Mouse (Mus musculus) heart, adult 8-10 months (tissue): ENCODE measurements around the gene Cox6b1. TPM values are rescaled to one million over a fixed set of nuclear protein-coding genes. Genes with fewer than 3 reads are reported as not detected.

ENCODE experiments used
- DNase-seq: peaks from one replicate; pipeline ENCODE4 v3.0.0; 2022; ENCODE audit warnings: low spot score
- total RNA-seq, 4 experiments: library from RNA; stranded (reverse); gene quantifications; 2 replicates each; pipeline ENCODE4 v1.2.4; 2022

Cox6b1 gene
- total RNA-seq, 4 experiments from 2014 or later = 4,392 to 5,023 (median 4,762) TPM

DNA sequence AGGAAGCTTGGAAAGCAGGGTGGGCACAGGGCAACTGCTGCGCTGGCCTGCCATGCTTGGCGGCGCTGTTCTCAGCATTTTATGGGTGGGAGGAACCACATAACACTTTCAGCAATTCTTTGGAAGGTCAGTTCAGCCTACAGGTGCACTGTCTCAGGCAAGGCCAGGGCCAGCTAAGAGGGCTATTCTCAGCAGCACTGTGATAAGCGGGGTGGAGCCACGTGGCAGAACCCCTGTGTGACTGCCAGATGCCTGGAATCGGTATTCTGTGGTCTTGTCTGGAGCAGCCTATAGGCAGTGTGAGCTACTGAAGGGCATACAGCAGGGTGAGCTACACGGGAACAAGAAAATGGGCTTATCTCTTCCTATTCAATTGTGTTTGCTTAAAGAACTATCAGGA lies 15.9 kb downstream of the Cox6b1 start:
- peak; percentile 50 for DNase-seq

DNA sequence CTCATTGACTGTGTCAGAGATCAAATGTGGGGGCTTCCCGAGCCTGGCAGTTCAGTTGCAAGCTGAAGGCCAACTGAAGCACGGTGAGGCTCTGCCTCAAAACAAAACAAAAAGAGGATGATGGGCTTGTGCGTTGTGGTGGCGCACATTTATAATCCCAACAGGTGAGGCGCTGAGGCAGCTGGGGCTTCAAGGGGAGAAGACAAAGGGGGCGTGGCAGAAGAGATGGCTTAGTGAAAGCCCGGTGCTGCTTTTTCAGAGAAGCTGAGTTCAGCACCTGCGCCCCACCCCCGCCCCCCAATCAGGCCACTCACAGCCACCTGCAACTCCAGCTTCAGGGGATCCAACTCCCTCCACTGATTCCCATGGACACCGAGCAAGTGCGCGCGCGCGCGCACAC lies 17.5 kb downstream of the Cox6b1 start:
- no peak for DNase-seq

DNA sequence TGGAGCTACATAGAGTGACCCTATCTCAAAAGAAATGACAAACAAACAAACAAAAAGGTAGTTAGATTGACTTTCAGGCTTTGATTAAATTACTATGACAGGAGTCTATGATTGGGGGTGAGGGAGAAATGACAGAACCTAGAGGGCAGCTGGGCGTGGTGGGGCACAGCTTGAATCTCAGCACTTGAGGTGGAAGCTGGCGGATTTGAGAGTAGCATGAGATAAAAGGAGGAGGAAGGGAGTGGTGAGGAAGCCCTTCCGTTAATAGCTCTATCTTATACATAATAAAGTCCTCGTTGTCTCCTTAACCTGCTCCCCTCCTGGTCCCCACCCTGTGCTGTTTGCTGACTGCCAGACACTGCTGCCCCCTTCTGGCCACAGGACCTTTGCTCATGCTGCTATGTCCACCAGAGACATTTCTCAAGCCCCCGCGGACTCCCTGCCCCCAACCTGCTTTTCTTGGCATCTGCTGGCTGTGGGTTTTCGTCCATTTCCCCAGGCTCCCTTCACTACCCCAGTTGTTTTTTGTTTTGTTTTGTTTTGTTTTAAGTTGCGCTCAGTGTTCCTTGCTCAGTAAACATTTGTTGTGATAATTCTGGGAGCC lies 18.1 kb downstream of the Cox6b1 start:
- no peak for DNase-seq

DNA sequence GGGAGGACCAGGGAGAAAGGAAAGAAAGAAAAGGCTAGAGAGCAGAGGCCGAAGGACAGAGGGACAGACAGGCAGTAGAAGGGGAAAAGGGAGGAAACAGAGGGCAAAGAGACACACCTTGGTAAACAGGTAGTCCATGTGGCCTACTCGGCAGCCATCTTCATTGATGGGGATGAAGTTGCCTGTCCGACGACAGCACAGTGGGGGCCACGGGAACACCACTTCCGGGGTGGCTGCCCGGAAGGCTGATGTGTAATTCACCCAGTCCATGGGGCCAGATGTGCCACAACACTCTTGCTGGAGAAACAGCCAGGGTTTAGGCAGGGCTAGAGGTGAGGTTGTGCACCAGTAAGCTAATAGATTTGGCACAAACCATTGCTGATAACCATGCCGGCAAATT lies 21.0 kb downstream of the Cox6b1 start:
- DNase-seq = no peak

DNA sequence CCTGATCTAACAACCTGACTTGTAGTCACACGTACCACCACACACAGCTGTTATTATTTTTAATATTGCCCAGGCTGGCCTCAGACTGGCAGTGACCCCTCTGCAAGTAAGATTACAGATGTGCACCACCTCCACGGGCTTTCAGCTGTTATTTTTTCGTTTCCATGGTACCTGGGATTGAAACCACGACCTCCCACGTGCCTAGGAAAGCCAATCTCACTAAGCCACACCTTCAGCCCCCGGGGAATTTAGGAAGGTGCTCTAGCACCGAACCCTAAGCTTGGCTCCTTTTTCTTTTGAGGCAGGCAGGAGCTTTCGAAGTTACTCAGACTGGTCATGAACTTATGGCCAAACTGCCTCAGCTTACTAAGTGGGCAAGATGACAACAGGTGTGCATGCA lies 21.5 kb downstream of the Cox6b1 start:
- DNase-seq = no peak

DNA sequence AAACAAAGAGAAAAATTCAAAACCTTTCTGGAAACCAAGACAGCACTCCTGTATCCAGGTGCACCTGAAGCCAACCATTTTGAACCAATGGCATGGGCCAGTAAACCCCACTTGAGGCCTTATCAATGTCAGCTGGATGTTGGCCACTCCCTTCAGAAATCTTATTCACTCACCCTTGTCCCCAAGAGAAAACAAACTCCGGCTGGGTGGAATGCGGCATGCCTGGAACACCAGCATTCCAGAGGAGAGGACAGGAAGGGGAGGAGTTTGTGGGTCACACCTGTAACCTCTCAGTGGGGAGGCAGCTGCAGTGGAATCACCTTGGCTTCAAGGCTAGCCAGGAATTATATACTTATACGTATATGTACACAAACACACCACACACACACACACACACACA lies 23.4 kb downstream of the Cox6b1 start:
- no peak for DNase-seq

DNA sequence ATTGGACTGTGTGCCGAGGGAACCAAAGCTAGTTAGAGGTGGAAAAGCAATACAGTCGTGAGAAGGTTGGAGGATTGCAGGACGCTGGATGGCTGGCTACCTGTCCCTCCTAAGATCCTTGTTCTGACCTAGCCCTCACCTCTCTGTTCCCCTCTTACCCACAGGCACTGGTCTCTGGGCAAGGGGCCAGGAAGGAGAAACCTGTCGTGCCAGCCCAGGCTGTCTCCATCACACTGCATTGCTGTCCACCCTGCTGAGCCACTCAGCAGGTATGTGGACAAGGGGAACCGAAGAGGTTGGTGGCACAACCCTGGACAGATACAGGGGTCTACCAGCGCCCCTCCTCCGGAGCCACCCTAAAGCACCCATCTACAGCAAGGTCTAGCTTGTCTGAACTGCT lies 25.3 kb downstream of the Cox6b1 start:
- DNase-seq = no peak

DNA sequence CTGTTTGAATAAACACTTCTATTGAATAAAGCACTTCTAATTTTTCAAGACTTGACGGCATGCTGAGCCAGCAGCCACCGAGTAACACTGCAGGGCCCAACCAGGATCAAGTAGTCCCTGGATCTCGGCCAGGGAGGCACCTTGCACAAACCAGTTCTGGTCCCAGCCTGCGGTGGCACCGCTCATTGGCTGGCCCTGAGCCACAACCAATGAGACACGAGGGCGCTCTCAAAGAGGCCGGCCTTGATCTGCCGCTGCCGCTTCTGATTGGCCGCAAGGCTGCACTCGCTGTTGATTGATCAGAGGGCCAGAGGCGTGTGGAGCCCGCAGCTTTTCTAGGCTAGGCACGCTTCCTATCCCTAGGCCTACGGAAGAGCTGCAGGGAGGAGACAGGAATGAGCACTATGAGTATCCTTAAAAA lies 26.0 kb downstream of the Cox6b1 start:
- peak; percentile 67 for DNase-seq

DNA sequence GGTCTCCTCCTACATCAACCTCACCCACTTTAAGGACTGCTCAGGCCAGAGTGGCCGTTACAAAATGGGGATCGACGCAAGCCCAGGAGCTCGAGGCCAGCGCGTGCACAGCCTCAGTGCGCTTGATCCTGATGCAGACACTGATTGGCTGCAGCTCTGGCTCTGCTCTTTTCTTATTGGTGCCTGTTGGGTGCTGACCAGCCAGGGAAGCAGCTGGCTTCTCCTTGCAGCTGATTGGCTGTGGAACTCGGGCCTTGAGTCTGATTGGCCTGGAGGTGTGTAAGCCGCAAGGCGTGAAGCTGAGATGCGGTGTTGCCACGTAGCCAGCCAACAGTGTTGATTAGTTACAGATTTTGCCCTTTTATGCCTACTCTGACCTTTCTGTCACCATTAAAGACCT lies 27.2 kb downstream of the Cox6b1 start, which contains the start of gene Zbtb32:
Gene Zbtb32, minus strand, starts transcription at position 124 of the 400 bp plus-strand sequence.
- no peak for DNase-seq

DNA sequence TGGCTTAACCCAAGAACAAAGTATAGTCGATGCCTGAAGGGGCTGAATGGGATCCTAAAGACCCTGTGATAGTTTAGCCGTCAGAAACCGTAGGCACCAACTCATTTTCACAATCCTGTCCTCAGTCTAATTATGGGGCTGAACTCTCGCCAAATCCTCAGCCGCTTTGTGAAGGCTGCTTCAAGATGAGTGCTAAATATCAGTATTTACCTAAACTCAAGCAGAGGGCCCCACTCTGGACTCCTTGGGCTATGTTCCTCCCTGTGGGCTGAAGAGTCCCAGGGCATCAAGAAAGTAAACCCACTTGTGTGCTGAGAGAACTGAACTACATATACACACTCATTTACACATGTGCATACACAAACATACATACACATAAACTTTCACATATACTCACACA lies 29.1 kb downstream of the Cox6b1 start:
- no peak for DNase-seq

DNA sequence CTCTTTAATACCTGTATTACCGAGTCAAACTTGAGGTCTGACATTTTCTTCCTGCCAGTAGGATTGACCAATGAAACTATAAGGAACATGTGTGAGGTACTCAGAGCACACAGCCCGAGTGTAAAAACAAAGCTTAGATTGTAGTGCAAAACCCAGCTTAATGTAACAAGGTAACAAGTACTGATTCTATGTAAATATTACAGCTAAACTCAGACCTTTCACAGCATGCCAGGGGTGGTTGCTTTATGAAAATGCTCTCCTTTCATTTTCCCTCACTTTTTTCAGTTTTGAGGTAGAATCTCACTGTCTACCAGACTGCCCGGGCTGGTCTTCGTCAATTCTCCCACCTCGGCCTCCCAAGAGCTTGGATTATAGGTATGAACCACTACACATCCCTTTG lies 29.9 kb downstream of the Cox6b1 start:
- DNase-seq = no peak

DNA sequence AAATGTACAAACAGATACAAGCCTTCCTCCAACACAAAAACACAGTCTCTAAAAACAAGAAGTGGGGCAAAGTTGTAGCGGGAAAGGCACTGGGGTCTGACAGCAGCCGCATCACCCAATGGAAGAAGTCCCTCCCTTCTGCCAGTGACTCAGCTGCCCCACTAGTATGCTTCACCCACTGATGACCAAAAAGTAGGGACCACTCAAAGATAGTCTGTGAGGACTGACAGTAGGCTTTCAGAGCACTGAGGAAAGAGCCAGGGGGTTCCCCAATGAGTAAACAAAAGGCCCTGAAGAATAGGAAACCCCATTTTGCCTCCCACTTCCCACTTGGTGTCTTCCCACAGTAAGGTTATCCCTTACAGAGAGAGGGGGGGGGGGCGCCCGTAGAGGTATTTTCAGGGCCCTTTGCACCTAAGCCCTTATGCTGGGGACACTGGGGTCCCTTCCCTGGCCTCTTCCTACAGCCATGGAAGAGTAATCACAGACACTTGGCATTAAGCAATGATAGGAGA lies 31.4 kb downstream of the Cox6b1 start:
- no peak for DNase-seq

DNA sequence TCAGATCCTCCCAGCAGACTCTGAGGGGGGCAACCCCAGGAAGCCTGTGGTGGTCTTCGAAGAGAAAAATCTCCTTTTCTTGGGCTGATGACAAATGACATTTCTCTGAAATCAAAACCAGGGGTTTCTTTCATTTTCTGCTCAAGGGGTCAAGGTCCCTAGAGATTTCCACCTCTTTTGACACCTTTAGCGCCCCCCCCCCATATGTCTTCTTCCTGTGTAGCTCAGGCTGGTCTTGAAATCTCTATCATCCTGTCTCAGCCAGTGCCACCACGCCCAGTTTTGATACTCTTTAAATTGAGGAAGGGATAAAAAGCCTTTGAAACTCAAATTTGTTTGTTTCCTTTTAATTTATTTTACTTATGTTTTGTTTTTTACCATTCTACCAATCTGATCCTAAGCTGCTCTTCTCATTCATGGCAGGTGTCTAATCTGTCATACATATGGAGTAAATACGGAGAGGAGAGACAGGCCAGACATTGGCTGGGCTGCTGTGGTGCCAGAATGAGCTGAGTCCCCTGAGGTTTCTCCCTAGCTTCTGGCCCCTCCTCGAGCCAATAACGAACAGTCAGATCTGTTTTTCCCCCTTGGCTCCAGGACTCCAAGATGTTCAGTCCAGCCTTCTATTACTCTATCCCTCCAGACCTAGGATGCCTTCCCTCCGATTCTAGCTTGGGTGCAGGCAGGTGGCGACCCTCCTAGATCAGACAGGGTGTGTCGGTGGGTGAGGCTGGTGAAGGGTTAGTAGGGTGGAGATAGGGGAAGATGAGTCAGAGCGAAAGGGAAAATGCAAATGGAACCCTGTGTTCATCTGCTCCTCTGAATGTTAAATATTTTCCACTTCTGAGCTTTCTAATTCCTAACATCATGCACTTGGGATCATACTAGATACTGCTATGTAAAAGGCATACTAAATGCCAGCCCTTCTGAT lies 32.1 kb downstream of the Cox6b1 start:
- no peak for DNase-seq

DNA sequence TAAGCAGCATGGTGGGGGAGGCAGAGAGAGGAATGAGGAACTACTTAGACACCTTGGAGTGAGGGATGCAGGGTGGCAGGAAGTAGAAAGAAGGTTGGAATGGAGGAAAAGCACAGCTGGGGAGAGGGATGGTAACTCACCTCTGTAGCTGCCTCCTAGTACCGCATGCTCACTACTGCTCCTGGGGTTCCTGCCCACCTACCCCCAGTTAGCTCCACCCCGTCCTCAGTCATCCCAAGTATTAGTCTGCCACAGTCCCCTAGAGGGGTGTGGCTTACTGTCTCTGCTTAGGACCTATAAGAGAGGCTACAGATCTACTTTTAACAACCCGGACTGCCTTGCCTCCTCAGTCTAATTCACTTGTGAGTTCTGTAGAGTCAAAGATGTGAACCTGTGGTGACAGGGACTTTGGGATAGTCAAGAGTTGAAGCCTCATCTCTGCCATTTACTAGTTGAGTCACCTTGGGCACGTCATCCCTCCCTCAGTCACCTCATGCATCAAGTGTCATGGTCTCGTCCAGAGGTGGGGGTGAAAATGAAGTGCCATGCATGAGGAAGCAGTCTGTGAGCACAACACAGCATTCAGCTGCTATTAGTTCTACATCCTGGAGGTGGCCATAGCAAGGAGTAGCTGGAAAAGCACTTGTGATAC lies 33.1 kb downstream of the Cox6b1 start:
- no peak for DNase-seq

DNA sequence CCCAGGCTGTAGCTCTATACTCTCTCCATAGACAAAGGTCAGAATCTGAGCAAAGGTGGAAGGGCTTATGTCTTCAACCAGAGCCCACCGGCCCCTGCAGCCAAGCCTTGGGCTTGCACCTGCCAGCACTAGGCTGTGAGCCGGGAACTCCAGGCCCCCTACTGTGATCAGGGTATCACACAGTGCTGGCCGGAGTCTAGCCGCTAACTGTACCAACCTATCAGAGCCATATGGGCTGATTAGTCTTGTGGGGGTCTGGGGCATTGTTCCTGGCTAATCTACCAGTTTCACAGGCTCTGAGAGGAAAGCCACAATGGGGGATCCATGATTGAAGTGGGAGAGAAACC lies 34.4 kb downstream of the Cox6b1 start:
- no peak for DNase-seq

DNA sequence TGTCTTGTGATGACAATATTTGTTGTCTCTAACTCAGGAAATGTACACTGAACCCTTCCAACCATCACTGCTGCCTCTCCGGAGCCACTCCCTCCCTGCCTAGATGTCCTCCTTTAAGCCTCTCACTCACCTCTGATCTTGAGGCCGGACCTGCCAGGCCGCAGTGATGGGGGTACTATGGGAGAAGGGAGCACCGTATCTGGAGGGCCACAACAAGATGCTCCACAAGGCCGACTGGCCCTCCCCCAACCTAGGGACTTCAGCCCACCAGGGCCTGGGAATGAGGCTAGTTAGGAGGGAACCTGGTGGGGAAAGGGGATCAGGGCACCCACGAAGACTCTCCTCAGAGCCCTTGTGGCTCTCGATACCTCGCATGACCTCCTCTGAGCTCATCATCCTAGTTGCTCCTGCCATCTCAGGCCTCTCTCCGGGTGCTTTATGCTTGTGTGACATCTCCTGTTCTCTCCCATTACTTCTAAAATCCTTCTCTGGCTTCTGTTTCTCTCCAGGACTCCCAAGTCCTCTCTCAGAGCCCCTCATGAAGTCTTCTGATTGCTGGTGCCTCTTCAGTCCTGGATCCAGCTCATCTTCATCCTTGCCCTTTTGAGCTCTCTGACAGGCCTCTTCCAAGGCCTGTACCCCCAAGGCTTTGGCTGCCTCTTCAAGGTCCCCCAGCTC lies 34.9 kb downstream of the Cox6b1 start:
- no peak for DNase-seq

DNA sequence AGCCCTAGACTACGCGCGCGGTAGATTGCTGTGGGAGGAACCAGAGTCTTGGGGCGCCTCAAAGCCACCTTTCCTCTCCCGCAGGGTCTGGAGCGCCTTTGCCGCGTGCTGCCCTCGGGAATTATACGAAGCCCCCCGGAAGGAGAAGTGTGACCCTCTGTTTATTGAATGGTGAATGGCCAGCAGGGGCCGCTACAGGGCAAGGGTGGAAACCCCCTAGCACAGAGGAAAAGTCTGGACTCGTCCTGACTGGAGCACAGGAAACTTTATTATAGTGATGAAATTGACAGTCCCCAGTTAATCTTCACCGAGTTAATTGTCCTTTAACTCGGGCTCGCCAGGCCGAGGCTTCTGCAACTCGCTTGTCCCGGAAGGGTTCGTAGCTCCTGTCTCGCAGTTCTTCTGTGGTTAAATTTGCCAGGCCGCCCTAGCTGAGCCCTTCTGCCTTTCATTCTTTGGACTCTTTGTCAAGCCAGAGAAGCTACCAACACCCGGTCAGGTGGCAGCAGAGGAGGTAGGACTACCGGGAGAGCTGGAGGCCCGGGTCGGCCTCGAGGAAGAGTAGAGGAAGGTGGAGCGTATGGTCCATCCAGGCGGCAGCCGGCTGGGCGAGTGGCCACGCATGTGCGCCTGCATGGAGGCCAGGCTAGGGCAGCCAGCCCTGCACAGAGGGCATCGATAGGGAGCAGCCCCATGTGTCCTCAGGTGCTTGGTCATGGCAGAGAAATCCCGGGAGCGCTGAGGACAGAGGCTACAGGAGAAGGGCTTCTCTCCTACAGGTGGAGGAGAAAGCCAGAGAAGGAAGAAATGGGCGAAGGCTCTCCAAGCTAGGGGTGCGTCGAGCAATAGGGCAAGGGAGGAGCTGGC lies 36.3 kb downstream of the Cox6b1 start:
- DNase-seq = peak; percentile 87

DNA sequence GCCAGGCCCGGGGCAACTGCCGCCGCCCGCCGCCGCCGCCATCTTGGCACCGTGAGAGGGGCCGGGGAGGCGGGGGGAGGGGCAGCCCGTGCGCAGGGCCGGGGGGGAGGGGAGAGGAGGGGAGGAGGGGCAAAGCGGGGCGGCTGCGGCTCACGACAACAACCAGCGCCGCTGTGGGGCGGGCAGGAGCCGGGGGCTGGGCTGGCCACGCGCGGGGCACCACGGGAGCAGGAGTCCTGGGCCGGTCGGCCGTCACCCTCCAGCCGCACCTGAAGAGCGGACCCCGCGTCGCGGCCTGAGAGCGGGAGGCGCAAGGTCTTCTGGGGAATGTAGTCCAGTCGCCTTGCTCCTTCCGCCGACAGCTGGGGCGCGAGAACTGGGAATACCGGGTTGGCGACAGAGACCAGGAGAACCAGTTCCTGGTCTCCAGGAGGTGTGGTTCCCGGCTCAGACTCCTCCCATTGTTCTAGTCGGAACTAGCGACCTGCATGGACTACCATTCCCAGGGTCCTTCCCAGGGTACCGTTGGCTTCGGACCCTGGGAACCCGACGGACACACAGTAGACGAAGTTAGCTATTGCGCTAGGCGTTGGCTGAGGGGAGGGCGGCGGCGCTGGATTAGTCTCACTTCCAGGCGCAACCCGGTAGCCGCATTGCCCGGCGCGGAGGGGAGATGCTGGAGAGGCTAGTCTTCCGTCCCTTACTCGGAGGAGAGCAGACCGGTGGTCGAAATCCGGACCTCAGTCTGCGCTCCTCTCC lies 37.1 kb downstream of the Cox6b1 start, which contains the start of gene Kmt2b:
Gene Kmt2b, minus strand, starts transcription at position 51 of the 759 bp plus-strand sequence.
- DNase-seq = peak; percentile 96

DNA sequence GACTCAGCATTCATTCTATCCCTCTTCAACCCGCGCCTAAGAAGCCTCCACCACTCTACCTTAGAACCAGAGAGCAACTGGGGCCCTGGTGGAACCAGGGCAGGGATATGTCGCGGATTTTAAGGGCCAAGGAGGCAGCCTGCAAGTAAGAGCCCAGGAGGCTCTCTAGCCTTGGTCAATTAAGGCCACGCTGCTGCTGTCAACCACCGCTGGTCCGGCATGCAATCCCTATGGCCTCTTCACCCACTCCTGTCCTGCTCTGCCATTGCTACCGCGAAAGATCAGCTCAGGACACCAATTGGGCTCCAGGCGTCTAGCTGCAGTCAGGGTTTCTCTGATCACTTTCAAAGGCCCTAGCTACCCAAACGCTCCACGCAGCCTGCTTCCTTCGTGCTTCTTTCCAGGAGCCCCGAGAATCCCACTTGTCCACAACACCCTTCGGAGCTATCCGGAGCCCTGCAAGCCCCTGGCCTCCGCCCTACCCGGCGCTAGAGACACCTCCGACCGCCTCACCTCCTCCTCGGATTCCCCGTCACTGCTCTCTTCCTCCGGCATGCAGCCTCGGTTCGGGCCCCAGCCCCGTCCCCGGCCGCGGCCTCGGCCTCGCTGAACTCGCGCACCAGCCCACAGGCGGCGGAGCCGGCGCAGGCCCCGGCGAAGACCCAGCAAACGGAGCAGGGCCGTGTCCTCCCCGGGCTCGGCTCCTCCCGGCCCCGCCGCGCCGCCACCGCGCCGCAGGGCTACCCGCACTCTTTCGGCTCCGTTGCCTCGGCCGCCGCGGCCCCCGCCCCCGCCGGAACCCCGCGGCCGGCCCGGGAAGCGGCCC lies 37.9 kb downstream of the Cox6b1 start:
- no peak for DNase-seq
